ENCODE assay signal across 8 mouse cellular contexts in the genomic region with DNA sequence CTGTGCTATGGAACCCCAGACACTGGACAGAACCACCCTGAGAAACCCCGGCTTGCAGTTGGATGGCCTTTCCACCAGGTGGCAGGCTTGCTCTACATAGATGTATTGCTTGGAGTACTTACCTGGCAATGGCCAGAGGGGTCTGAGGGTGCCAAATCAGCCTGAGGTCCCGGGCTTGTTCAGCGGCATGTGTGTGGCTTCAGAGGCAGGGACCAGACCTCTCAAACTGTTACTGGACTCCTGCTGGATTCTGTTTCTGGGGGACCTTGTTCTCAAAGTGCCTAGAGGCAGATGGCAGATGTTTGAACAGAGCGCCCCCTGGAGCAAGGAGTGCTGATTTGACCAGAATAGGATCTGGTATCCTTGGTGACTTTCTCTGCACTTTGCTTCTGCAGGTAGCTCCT.
DNase-seq lines count a peak whose midpoint lies in the region; ATAC-seq lines count a peak whose summit lies in the region.

No protein-coding gene starts in this region.

- 3% methylated on average over 4 of the region's 4 CpGs for WGBS in heart, embryonic 12.5 days
- 5% methylated on average over 4 of the region's 4 CpGs for WGBS in liver, embryonic 11.5 days
- WGBS in neural tube, embryonic 15.5 days = 7% methylated on average over 4 of the region's 4 CpGs

- H3K9ac ChIP-seq in heart, embryonic 12.5 days = no peak overlapping the region
- no peak overlapping the region for H3K9ac ChIP-seq in liver, embryonic 11.5 days (ENCODE audit: low read depth, low read length)
- no peak overlapping the region for H3K9ac ChIP-seq in neural tube, embryonic 15.5 days (replicated peaks)

- H3K27ac ChIP-seq in heart, embryonic 12.5 days (ENCODE audit: poor library complexity, severe bottlenecking) = no peak overlapping the region
- no peak overlapping the region for H3K27ac ChIP-seq in liver, embryonic 11.5 days (ENCODE audit: low read depth, low read length)
- H3K27ac ChIP-seq in neural tube, embryonic 15.5 days (replicated peaks) = no peak overlapping the region

- ATAC-seq in heart, embryonic 12.5 days (ENCODE audit: insufficient number of reproducible peaks, low FRiP score) = 0 out of 2 replicates have a peak, but pooled peaks have one; percentile 51
- ATAC-seq in liver, embryonic 11.5 days (replicated peaks; ENCODE audit: low FRiP score) = no peak
- ATAC-seq in neural tube, embryonic 15.5 days (ENCODE audit: low FRiP score) = peak; percentile 68; the same call in 1 of the 2 replicates

- DNase-seq in CD4-positive helper T cell, adult 2 months (ENCODE audit: low read depth, low spot score) = peak; percentile 16
- DNase-seq in brain, embryonic 18.5 days (ENCODE audit: low read depth, low spot score) = peak; percentile 47
- peak; percentile 5 for DNase-seq in fibroblast of lung, adult 2 months (ENCODE audit: low read depth)
- peak; percentile 89 for DNase-seq in kidney, postnatal 10 days
- DNase-seq in liver, embryonic 11.5 days (ENCODE audit: low spot score) = peak; percentile 71
- peak; percentile 91 for DNase-seq in testis, postnatal 10 days (ENCODE audit: low spot score)

- no peak overlapping the region for H3K4me2 ChIP-seq in heart, embryonic 12.5 days
- no peak overlapping the region for H3K4me2 ChIP-seq in liver, embryonic 11.5 days
- no peak overlapping the region for H3K4me2 ChIP-seq in neural tube, embryonic 15.5 days

- H3K27me3 ChIP-seq in heart, embryonic 12.5 days (replicated peaks) = peaks cover 45% of the 10 kb centered on the region
- no peaks in the 10 kb centered on the region for H3K27me3 ChIP-seq in liver, embryonic 11.5 days (replicated peaks; ENCODE audit: control insufficient read depth, insufficient read depth, low read length)
- H3K27me3 ChIP-seq in neural tube, embryonic 15.5 days (replicated peaks) = peaks cover 3% of the 10 kb centered on the region; the same call in 1 of the 2 replicates

- no peak overlapping the region for H3K4me3 ChIP-seq in heart, embryonic 12.5 days
- H3K4me3 ChIP-seq in liver, embryonic 11.5 days (ENCODE audit: low read depth, low read length) = no peak overlapping the region
- H3K4me3 ChIP-seq in neural tube, embryonic 15.5 days (replicated peaks) = no peak overlapping the region

- no peaks in the 10 kb centered on the region for H3K36me3 ChIP-seq in heart, embryonic 12.5 days
- H3K36me3 ChIP-seq in liver, embryonic 11.5 days (ENCODE audit: control insufficient read depth, insufficient read depth, low read length) = no peaks in the 10 kb centered on the region
- no peaks in the 10 kb centered on the region for H3K36me3 ChIP-seq in neural tube, embryonic 15.5 days

- no peaks in the 10 kb centered on the region for H3K9me3 ChIP-seq in heart, embryonic 12.5 days (replicated peaks)
- no peaks in the 10 kb centered on the region for H3K9me3 ChIP-seq in liver, embryonic 11.5 days (ENCODE audit: control insufficient read depth, low read length)
- H3K9me3 ChIP-seq in neural tube, embryonic 15.5 days (replicated peaks) = no peaks in the 10 kb centered on the region

- peaks cover 23% of the 10 kb centered on the region for H3K4me1 ChIP-seq in heart, embryonic 12.5 days (replicated peaks)
- H3K4me1 ChIP-seq in liver, embryonic 11.5 days (replicated peaks; ENCODE audit: control insufficient read depth, insufficient read depth, low read length) = no peaks in the 10 kb centered on the region
- peaks cover 15% of the 10 kb centered on the region for H3K4me1 ChIP-seq in neural tube, embryonic 15.5 days

Comparison
In these comparisons a context has a peak if more than half of its experiments do, and no peak if none do; other contexts are left out.
1. DNase-seq: peak in every context shown above with its lines; median percentile 91 in testis, postnatal 10 days; 89 in kidney, postnatal 10 days; 71 in liver, embryonic 11.5 days; 47 in brain, embryonic 18.5 days; 16 in CD4-positive helper T cell, adult 2 months; 5 in fibroblast of lung, adult 2 months.